Mouse (Mus musculus) liver, embryonic 15.5 days (tissue): ENCODE measurements around the gene Vars. TPM values are rescaled to one million over a fixed set of nuclear protein-coding genes. Genes with fewer than 3 reads are reported as not detected.
"Not testable (repeated sequence)": the region's sequence is repeated elsewhere in the genome, so short reads cannot be mapped to it uniquely, and the experiment has no call there.

Source experiments
- ATAC-seq: fragments of 200-750 bp; cut with Nextera tagmentation; 2 replicates; pipeline ENCODE4 v1.8.0; 2017; ENCODE audit warnings: moderate number of reproducible peaks, mild to moderate bottlenecking, moderate library complexity; ENCODE audit not compliant: insufficient read depth
- H3K27ac ChIP-seq: fragments of 300-500 bp; sonication (generic); replicated peaks from 2 replicates; pipeline ENCODE4 v1.5.1; 2015; ENCODE audit warnings: mild to moderate bottlenecking, inconsistent platforms
- H3K27me3 ChIP-seq: fragments of 300-500 bp; sonication (generic); 2 replicates; pipeline ENCODE4 v1.6.1; 2015; ENCODE audit warnings: mild to moderate bottlenecking, inconsistent platforms
- H3K36me3 ChIP-seq: fragments of 300-500 bp; sonication (generic); replicated peaks from 2 replicates; pipeline ENCODE4 v1.6.1; 2015; ENCODE audit warnings: moderate library complexity, mild to moderate bottlenecking, inconsistent platforms
- H3K4me1 ChIP-seq: fragments of 300-500 bp; sonication (generic); replicated peaks from 2 replicates; pipeline ENCODE4 v1.6.1; 2015; ENCODE audit warnings: inconsistent platforms
- H3K4me2 ChIP-seq: fragments of 300-500 bp; sonication (generic); 2 replicates; pipeline ENCODE4 v1.6.1; 2015; ENCODE audit warnings: moderate library complexity, mild to moderate bottlenecking, inconsistent platforms
- H3K4me3 ChIP-seq: fragments of 300-500 bp; sonication (generic); replicated peaks from 2 replicates; pipeline ENCODE4 v1.5.1; 2015; ENCODE audit warnings: mild to moderate bottlenecking, inconsistent platforms
- H3K9ac ChIP-seq: fragments of 300-500 bp; sonication (generic); 2 replicates; pipeline ENCODE4 v1.6.1; 2015; ENCODE audit warnings: moderate library complexity, mild to moderate bottlenecking, inconsistent platforms
- H3K9me3 ChIP-seq: fragments of 300-500 bp; sonication (generic); replicated peaks from 2 replicates; pipeline ENCODE4 v1.6.1; 2016; ENCODE audit warnings: inconsistent platforms
- WGBS: fragments of 180-500 bp; shearing (Covaris S2); methylation state at CpG from one replicate; pipeline ENCODE4 v1.1.7; 2015; ENCODE audit warnings: mixed read lengths; ENCODE audit not compliant: insufficient replicate concordance; 5-methylcytosine and 5-hydroxymethylcytosine counted together
- polyA plus RNA-seq: library from polyadenylated mRNA; unstranded; fragments of >200 nt; fragmentation: Nextera tagmentation; extraction: Ambion mirVana; gene quantifications from 2 replicates; pipeline ENCODE4 v1.2.1, GENCODE M21; 2015

The Vars gene
- polyA plus RNA-seq, 1 experiment from 2014 or later, result 99.0 TPM

DNA sequence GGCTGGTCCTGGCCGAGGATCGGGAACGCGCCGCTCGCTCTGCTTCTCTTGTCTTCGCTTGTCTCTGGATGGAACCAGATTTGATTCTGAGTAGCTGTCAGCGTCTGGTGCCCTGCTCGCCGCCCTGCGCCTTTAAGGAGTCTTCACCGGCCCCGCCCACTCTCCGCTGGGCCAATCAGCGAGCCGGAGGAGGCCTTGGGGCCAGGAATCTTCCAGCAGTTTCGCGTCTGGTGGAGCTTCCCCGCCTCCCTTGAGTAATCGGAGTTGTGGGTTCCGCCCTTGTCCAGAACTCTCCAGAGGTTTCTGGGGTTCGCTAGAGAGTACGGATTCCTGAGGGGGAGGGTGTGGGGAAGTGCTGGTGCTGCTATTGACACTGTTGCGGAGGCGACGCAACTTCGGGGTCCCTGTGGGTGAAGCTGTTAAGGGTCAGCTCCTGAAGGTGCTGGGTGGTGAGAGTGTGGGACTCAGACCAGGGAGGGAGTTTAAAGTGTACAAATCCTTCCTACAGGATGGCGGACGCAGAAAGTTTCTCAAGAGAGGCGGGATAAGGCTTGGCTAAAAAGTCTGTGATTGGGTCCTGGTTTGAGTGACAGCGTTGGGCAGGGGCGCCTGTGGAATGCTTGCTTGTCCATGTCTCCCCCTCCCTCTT lies 41.5 kb upstream of the Vars start, which contains the start of gene Hspa1b:
Gene Hspa1b (minus strand): TSS at position 109 of the 649 bp plus-strand sequence.
- peak; percentile 81 for ATAC-seq
- H3K36me3 ChIP-seq, H3K9me3 ChIP-seq: not testable (repeated sequence)
- peaks cover 12% of the 10 kb centered on the region for H3K4me1 ChIP-seq
- under 1% methylated on average over 32 of the region's 32 CpGs for WGBS
- peak within 1 kb of the TSS; percentile 67 for H3K9ac ChIP-seq
- peak within 1 kb of the TSS; percentile 62 for H3K4me3 ChIP-seq
- H3K27ac ChIP-seq, result peak within 1 kb of the TSS; percentile 81
- H3K27me3 ChIP-seq, result peaks cover 78% of the 10 kb centered on the region
- peak within 1 kb of the TSS; percentile 91 for H3K4me2 ChIP-seq

DNA sequence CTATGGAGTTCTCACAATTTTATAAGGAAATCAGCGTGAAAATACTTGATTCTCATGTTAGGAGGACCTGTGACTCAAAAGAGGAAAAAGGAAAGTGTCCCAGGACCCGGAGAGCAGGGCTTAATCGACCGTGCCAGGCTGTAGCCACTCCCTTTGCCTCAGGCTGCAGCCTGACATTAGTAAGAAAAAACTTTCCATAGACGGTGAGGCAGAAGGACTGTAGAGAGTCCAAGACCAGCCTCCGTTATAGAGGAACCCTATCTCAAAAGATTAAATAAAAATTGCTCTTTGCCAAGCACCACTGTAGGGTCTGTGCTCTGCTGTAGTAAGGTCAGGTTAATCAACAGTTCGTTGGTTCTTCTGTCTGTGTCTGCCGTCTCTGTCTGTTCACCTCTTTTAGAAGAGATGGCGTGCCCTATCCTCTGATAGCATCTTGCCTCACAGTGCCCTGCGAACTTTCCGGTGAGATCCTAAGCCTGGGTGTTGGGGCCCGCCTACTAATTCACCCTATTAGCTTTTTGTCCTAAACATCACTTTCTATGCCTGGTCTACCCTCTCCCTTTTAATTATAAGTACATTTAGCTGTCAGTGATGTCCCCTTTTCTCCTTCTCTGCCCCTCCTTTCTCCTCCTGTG lies 40.8 kb upstream of the Vars start:
- peak overlapping the region; percentile 91 for H3K4me2 ChIP-seq
- H3K27ac ChIP-seq, result peak overlapping the region; percentile 81
- peaks cover 12% of the 10 kb centered on the region for H3K4me1 ChIP-seq
- H3K9me3 ChIP-seq, result no peaks in the 10 kb centered on the region
- H3K4me3 ChIP-seq, result peak overlapping the region; percentile 62
- peaks cover 83% of the 10 kb centered on the region for H3K27me3 ChIP-seq
- H3K36me3 ChIP-seq, result no peaks in the 10 kb centered on the region
- peak overlapping the region; percentile 67 for H3K9ac ChIP-seq
- peak; percentile 36; the same call in 1 of the 2 replicates for ATAC-seq
- 5% methylated on average over 12 of the region's 12 CpGs for WGBS

DNA sequence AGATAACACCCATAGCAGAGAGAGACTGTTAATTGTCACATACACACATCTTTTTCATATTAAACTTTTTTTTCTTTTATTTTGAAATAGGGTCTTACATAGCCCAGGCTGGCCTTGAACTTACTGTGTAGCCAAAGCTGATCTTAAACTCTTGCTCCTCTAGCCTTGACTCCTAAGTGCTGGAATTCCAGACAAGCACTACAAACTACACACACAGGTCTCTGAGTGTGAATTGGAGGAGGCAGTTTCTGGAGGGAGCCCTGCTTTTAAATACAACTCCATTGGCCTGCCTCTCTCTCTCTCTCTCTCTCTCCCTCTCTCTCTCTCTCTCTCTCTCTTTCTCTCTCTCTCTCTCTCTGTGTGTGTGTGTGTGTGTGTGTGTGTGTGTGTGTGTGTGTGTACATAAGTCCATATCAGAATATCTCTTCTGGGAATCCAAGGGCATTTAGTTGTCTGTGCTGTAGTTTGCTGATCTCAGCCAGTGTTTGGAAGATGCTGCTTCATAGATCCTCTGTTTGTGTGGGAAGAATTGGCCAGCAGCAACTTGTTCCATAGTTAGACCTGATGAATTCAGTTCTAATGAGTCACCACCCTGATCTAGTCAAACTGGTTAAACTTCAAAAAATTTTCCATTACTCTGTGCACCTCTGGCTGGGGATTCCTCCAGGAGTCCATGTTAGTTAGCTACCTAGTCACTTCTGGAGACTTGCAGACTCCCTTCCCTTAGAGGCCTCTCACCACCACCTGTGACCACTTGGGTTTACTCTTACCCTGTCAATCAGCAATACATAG lies 39.9 kb upstream of the Vars start:
- Histone ChIP-seq H3K9me3 (no peaks in the 10 kb centered on the region), H3K4me1 (peaks cover 12% of the 10 kb centered on the region), H3K4me2 (no peak overlapping the region), H3K4me3 (no peak overlapping the region), H3K36me3 (no peaks in the 10 kb centered on the region), H3K27ac (no peak overlapping the region), H3K27me3 (peaks cover 84% of the 10 kb centered on the region), H3K9ac (no peak overlapping the region)
- no peak for ATAC-seq

DNA sequence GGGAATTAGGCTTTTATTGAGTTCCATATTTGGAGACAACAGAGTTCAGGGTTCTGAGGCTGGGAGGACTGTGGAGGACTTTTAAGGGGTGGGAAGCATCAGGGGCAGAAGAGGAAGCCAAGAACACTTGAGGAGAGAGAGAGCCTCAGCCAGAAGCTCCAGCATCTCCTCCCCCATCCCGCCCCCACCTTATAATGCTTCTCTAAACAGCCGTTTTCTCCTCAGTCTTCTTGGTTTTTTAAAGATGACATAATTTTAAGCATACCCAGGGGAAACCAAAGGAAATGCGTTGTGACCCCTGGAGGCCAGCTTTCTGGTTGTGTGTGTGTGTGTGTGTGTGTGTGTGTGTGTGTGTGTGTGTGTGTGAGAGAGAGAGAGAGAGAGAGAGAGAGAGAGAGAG lies 38.7 kb upstream of the Vars start:
- no peak overlapping the region for H3K27ac ChIP-seq
- H3K36me3 ChIP-seq, result no peaks in the 10 kb centered on the region
- peaks cover 81% of the 10 kb centered on the region for H3K27me3 ChIP-seq
- H3K4me2 ChIP-seq, result no peak overlapping the region
- no peak for ATAC-seq
- H3K9ac ChIP-seq, result no peak overlapping the region
- WGBS, result 21% methylated on average over 3 of the region's 3 CpGs
- H3K9me3 ChIP-seq, result no peaks in the 10 kb centered on the region
- H3K4me1 ChIP-seq, result peaks cover 12% of the 10 kb centered on the region
- H3K4me3 ChIP-seq, result no peak overlapping the region

DNA sequence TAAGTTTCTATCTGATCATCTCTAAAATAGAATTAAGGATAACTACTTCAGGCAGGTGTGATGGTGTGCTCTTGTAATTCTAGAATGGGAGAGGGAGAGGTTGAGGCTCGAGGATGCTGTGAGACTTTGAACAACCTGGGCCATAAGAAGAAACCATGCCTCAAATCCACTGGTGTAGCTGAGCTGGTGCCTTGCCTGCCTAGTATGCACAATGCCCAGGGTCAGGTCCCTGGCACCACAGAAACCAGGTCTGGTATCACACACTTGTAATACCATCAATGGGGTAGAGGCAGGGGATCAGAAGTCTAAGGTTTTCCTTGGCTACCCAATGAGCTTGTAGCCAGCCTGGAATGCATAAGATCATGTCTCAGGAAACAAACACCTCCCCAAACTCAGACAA lies 37.9 kb upstream of the Vars start:
- Histone ChIP-seq H3K4me2 (no peak overlapping the region), H3K9me3 (no peaks in the 10 kb centered on the region), H3K27me3 (peaks cover 84% of the 10 kb centered on the region), H3K4me1 (peaks cover 12% of the 10 kb centered on the region), H3K9ac (no peak overlapping the region), H3K4me3 (no peak overlapping the region), H3K36me3 (no peaks in the 10 kb centered on the region), H3K27ac (no peak overlapping the region)
- 55% methylated on average over 1 of the region's 1 CpGs for WGBS
- ATAC-seq, result no peak

DNA sequence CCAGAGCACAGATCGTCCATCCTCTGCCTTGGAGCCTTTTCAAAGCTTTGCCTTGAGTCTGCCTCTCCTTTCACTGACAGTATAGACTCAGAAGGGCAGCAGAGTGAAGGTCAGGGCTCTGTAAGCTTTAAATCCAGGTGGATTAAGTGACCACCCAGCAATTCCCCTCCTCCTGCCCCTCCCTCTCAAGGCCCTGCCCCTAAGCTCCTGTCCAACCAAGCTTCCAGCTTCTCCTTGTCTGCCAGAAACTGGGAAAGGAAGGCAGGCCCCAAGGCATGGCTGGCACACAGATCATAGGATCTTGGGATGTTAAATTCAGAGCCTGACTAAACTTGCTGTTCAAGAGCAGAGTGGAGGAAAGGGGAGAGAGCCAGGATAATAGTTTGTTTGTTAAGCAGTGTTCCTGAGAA lies 36.1 kb upstream of the Vars start:
- H3K4me1 ChIP-seq, result peaks cover 8% of the 10 kb centered on the region
- no peak overlapping the region for H3K4me3 ChIP-seq
- peaks cover 88% of the 10 kb centered on the region for H3K27me3 ChIP-seq
- H3K4me2 ChIP-seq, result no peak overlapping the region
- no peak overlapping the region for H3K9ac ChIP-seq
- no peaks in the 10 kb centered on the region for H3K9me3 ChIP-seq
- ATAC-seq, result no peak
- H3K27ac ChIP-seq, result no peak overlapping the region
- H3K36me3 ChIP-seq, result no peaks in the 10 kb centered on the region
- WGBS, result 29% methylated on average over 1 of the region's 1 CpGs

DNA sequence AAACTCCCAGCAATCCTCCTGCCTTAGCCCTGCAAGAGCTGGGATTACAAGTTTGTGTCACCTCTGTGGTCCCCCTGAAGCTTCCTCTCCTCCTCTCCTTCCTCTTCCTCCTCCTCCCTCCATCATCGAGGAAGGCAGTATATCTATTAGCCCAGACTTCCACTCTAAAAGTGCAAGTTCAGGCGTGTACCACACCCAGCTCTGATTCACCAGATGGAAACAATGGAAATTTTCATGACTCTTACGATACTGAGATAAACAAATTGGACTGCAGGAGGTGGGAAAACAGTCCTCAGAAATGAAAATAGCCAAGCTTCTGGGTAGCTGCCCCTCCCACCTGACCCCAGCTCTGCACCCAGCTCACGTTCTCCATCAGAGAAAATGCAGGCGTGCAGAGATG lies 35.2 kb upstream of the Vars start:
- WGBS, result 38% methylated on average over 5 of the region's 5 CpGs
- H3K4me1 ChIP-seq, result no peaks in the 10 kb centered on the region; the same call in 1 of the 2 replicates
- H3K4me2 ChIP-seq, result no peak overlapping the region
- no peak for ATAC-seq
- H3K9me3 ChIP-seq, result no peaks in the 10 kb centered on the region
- no peak overlapping the region for H3K4me3 ChIP-seq
- no peak overlapping the region for H3K27ac ChIP-seq
- no peak overlapping the region for H3K9ac ChIP-seq
- no peaks in the 10 kb centered on the region for H3K36me3 ChIP-seq
- peaks cover 87% of the 10 kb centered on the region for H3K27me3 ChIP-seq

DNA sequence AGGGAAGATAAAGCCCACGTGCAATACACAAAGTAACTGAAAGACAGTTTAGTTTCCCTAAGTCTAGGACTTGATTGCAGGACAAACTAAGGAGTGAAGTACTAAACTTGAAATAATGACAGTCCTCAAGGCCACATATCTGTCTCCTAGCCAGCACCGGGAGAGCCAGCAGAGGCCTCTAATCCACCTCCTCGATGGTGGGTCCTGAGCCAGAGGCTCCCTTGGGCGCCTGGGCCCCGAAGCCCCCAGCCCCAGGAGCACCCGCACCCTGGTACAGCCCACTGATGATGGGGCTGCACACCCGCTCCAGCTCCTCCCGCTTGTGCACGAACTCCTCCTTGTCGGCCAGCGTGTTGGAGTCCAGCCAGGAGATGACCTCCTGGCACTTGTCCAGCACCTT lies 31.0 kb upstream of the Vars start, which contains the start of gene Gm20481:
Gene Gm20481 (plus strand): TSS at position 91 of the 400 bp plus-strand sequence.
- 57% methylated on average over 8 of the region's 11 CpGs for WGBS
- peaks cover 82% of the 10 kb centered on the region for H3K27me3 ChIP-seq

DNA sequence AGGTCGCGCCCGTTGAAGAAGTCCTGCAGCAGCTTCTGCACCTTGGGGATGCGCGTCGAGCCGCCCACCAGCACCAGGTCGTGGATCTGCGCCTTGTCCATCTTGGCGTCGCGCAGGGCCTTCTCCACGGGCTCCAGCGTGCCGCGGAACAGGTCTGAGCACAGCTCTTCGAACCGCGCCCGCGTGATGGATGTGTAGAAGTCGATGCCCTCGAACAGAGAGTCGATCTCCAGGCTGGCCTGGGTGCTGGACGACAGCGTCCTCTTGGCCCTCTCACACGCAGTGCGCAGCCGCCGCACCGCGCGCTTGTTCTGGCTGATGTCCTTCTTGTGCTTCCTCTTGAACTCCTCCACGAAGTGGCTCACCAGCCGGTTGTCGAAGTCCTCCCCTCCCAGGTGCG lies 29.9 kb upstream of the Vars start:
- H3K36me3 ChIP-seq, H3K4me3 ChIP-seq, H3K9ac ChIP-seq, H3K4me2 ChIP-seq, H3K9me3 ChIP-seq, H3K4me1 ChIP-seq, ATAC-seq, H3K27ac ChIP-seq: not testable (repeated sequence)
- WGBS, result 28% methylated on average over 24 of the region's 37 CpGs
- H3K27me3 ChIP-seq, result peaks cover 71% of the 10 kb centered on the region

More for the DNA sequence above, 31.0 kb upstream of the Vars start, which contains the start of gene Gm20481:
- not testable (repeated sequence) for ATAC-seq, H3K36me3 ChIP-seq, H3K4me2 ChIP-seq, H3K4me3 ChIP-seq, H3K9ac ChIP-seq, H3K4me1 ChIP-seq, H3K9me3 ChIP-seq, H3K27ac ChIP-seq

DNA sequence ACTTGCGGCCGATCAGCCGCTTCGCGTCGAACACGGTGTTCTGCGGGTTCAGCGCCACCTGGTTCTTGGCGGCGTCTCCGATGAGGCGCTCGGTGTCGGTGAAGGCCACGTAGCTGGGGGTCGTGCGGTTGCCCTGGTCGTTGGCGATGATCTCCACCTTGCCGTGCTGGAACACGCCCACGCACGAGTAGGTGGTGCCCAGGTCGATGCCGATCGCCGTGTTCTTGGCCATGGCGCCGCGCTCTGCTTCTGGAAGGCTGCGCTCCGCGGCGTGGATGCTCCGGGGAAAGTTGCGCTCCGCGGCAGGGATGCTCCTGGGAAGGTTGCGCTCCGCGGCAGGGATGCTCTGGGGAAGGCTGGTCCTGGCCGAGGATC lies 29.1 kb upstream of the Vars start:
- Histone ChIP-seq H3K4me3 (peak overlapping the region; percentile 41), H3K4me2 (peak overlapping the region; percentile 68), H3K27me3 (peaks cover 64% of the 10 kb centered on the region)
- peak; percentile 37; the same call in 1 of the 2 replicates for ATAC-seq
- H3K9me3 ChIP-seq, H3K27ac ChIP-seq, H3K9ac ChIP-seq, H3K36me3 ChIP-seq, H3K4me1 ChIP-seq: not testable (repeated sequence)
- 1% methylated on average over 24 of the region's 43 CpGs for WGBS

DNA sequence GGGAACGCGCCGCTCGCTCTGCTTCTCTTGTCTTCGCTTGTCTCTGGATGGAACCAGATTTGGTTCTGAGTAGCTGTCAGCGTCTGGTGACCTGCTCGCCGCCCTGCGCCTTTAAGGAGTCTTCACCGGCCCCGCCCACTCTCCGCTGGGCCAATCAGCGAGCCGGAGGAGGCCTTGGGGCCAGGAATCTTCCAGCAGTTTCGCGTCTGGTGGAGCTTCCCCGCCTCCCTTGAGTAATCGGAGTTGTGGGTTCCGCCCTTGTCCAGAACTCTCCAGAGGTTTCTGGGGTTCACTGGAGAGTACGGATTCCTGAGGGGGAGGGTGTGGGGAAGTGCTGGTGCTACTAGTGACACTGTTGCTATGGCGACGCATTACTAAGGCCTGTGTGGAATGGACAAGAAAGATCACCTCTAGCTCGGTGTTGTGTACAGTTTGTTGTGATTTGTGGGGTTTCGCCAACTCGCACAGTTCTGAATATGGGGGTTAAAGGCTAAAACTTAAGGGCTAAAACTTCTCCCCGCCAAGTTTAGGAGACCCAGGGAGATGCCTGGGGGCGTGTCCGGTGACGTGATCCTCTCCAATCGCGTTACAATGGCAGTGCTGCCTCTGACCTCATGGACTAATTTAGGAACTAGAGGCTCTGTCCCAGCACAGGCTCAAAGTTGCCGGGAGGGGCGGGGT lies 28.6 kb upstream of the Vars start, which contains the start of the genes Hspa1a and Hspa1l:
Gene Hspa1a (minus strand): TSS at position 88 of the 681 bp plus-strand sequence.
Gene Hspa1l (plus strand): TSS at position 635 of the 681 bp plus-strand sequence.
- peak; percentile 83 for ATAC-seq
- not testable (repeated sequence) for H3K9me3 ChIP-seq, H3K27ac ChIP-seq, H3K36me3 ChIP-seq, H3K4me1 ChIP-seq, H3K9ac ChIP-seq
- Histone ChIP-seq H3K4me2 (peak within 1 kb of the TSS; percentile 68), H3K27me3 (peaks cover 63% of the 10 kb centered on the region), H3K4me3 (peak within 1 kb of the TSS; percentile 41)
- WGBS, result under 1% methylated on average over 33 of the region's 33 CpGs
